Mouse (Mus musculus) midbrain, embryonic 15.5 days (tissue): ENCODE data around the gene Atp5d. TPM values are rescaled to one million over a fixed set of nuclear protein-coding genes. Genes with fewer than 3 reads are reported as not detected.

Experiments used
- ATAC-seq: fragments of 200-750 bp; cut with Nextera tagmentation; replicated peaks from 2 replicates; pipeline ENCODE4 v1.8.0; 2017; ENCODE audit warnings: moderate TSS enrichment
- H3K27ac ChIP-seq: fragments of 300-500 bp; sonication (generic); 2 replicates; pipeline ENCODE4 v1.5.1; 2015; ENCODE audit warnings: mild to moderate bottlenecking, inconsistent platforms
- H3K27me3 ChIP-seq: fragments of 300-500 bp; sonication (generic); replicated peaks from 2 replicates; pipeline ENCODE4 v1.6.1; 2015; ENCODE audit warnings: inconsistent platforms
- H3K36me3 ChIP-seq: fragments of 300-500 bp; sonication (generic); replicated peaks from 2 replicates; pipeline ENCODE4 v1.6.1; 2015; ENCODE audit warnings: inconsistent platforms
- H3K4me1 ChIP-seq: fragments of 300-500 bp; sonication (generic); 2 replicates; pipeline ENCODE4 v1.6.1; 2015; ENCODE audit warnings: inconsistent platforms
- H3K4me2 ChIP-seq: fragments of 300-500 bp; sonication (generic); 2 replicates; pipeline ENCODE4 v1.6.1; 2015; ENCODE audit warnings: inconsistent platforms, mild to moderate bottlenecking, moderate library complexity
- H3K4me3 ChIP-seq: fragments of 300-500 bp; sonication (generic); 2 replicates; pipeline ENCODE4 v1.5.1; 2015; ENCODE audit warnings: mild to moderate bottlenecking, inconsistent platforms
- H3K9ac ChIP-seq: fragments of 300-500 bp; sonication (generic); 2 replicates; pipeline ENCODE4 v1.6.1; 2015; ENCODE audit warnings: mild to moderate bottlenecking, inconsistent platforms
- H3K9me3 ChIP-seq: fragments of 300-500 bp; sonication (generic); 2 replicates; pipeline ENCODE4 v1.6.1; 2016; ENCODE audit warnings: inconsistent platforms
- WGBS: fragments of 180-500 bp; shearing (Covaris S2); methylation state at CpG from one replicate; pipeline ENCODE4 v1.1.7; 2015; ENCODE audit warnings: mixed read lengths; 5-methylcytosine and 5-hydroxymethylcytosine counted together
- polyA plus RNA-seq: library from polyadenylated mRNA; unstranded; fragments of >200 nt; fragmentation: Nextera tagmentation; extraction: Ambion mirVana; gene quantifications from 2 replicates; pipeline ENCODE4 v1.2.1, GENCODE M21; 2015

The Atp5d gene
- polyA plus RNA-seq, 1 experiment from 2014 or later = 444 TPM

- WGBS = 37% methylated on average over 2 of the region's 2 CpGs
- Histone ChIP-seq H3K4me2 (no peak overlapping the region), H3K9ac (no peak overlapping the region), H3K36me3 (peaks cover 21% of the 10 kb centered on the region), H3K27me3 (no peaks in the 10 kb centered on the region), H3K27ac (peak overlapping the region; percentile 32; the same call in 1 of the 2 replicates), H3K9me3 (no peaks in the 10 kb centered on the region), H3K4me3 (no peak overlapping the region), H3K4me1 (peaks cover 38% of the 10 kb centered on the region)
- ATAC-seq = no peak
Measured at GRCm38 (mm10) chr10:80174705-80175104, 36.3 kb downstream of the Atp5d start.

GRCm38 (mm10) chr10:80175536-80176269 lies 37.3 kb downstream of the Atp5d start:
- Histone ChIP-seq H3K4me3 (no peak overlapping the region), H3K4me1 (peaks cover 37% of the 10 kb centered on the region), H3K27ac (0 out of 2 replicates have a peak overlapping the region, but pooled peaks have one; percentile 4), H3K4me2 (no peak overlapping the region), H3K9me3 (no peaks in the 10 kb centered on the region), H3K36me3 (peaks cover 11% of the 10 kb centered on the region; the same call in 1 of the 2 replicates), H3K9ac (no peak overlapping the region), H3K27me3 (no peaks in the 10 kb centered on the region)
- 15% methylated on average over 4 of the region's 4 CpGs for WGBS
- ATAC-seq = no peak

GRCm38 (mm10) chr10:80176270-80176834 lies 37.9 kb downstream of the Atp5d start:
- 67% methylated on average over 5 of the region's 5 CpGs for WGBS

GRCm38 (mm10) chr10:80177441-80178279 lies 39.2 kb downstream of the Atp5d start:
- H3K9me3 ChIP-seq = no peaks in the 10 kb centered on the region

More at GRCm38 (mm10) chr10:80176270-80176834, 37.9 kb downstream of the Atp5d start:
- H3K27me3 ChIP-seq = no peaks in the 10 kb centered on the region
- H3K4me2 ChIP-seq = no peak overlapping the region
- H3K9me3 ChIP-seq = no peaks in the 10 kb centered on the region
- no peak for ATAC-seq
- peak overlapping the region; percentile 3; the same call in 1 of the 2 replicates for H3K9ac ChIP-seq
- H3K27ac ChIP-seq = no peak overlapping the region
- H3K4me1 ChIP-seq = peaks cover 40% of the 10 kb centered on the region
- peaks cover 6% of the 10 kb centered on the region; the same call in 1 of the 2 replicates for H3K36me3 ChIP-seq
- no peak overlapping the region for H3K4me3 ChIP-seq

GRCm38 (mm10) chr10:80179068-80180051 lies 40.9 kb downstream of the Atp5d start, which contains the start of gene Efna2:
Gene Efna2 (plus strand): TSS chr10:80179482.
- Histone ChIP-seq H3K27me3 (no peaks in the 10 kb centered on the region), H3K36me3 (no peaks in the 10 kb centered on the region), H3K4me1 (peaks cover 40% of the 10 kb centered on the region), H3K4me3 (peak within 1 kb of the TSS; percentile 87), H3K9ac (peak within 1 kb of the TSS; percentile 88), H3K4me2 (peak within 1 kb of the TSS; percentile 72), H3K27ac (peak within 1 kb of the TSS; percentile 83), H3K9me3 (no peaks in the 10 kb centered on the region)
- peak; percentile 66 for ATAC-seq
- 1% methylated on average over 101 of the region's 106 CpGs for WGBS

More at GRCm38 (mm10) chr10:80177441-80178279, 39.2 kb downstream of the Atp5d start:
- no peaks in the 10 kb centered on the region for H3K36me3 ChIP-seq
- 41% methylated on average over 7 of the region's 7 CpGs for WGBS
- H3K27ac ChIP-seq = no peak overlapping the region
- no peak overlapping the region for H3K9ac ChIP-seq
- peaks cover 39% of the 10 kb centered on the region for H3K4me1 ChIP-seq
- no peak for ATAC-seq
- H3K4me3 ChIP-seq = no peak overlapping the region
- H3K4me2 ChIP-seq = no peak overlapping the region
- H3K27me3 ChIP-seq = no peaks in the 10 kb centered on the region

GRCm38 (mm10) chr10:80180288-80180687 lies 41.9 kb downstream of the Atp5d start:
- peak overlapping the region; percentile 88 for H3K9ac ChIP-seq
- H3K4me2 ChIP-seq = peak overlapping the region; percentile 72
- no peaks in the 10 kb centered on the region for H3K27me3 ChIP-seq
- H3K27ac ChIP-seq = peak overlapping the region; percentile 83; the same call in 1 of the 2 replicates
- peaks cover 45% of the 10 kb centered on the region for H3K4me1 ChIP-seq
- peak overlapping the region; percentile 87 for H3K4me3 ChIP-seq
- no peak for ATAC-seq
- WGBS = 24% methylated on average over 6 of the region's 6 CpGs
- H3K9me3 ChIP-seq = no peaks in the 10 kb centered on the region
- H3K36me3 ChIP-seq = no peaks in the 10 kb centered on the region

GRCm38 (mm10) chr10:80180823-80181222 lies 42.4 kb downstream of the Atp5d start:
- no peak for ATAC-seq
- Histone ChIP-seq H3K36me3 (no peaks in the 10 kb centered on the region), H3K27ac (peak overlapping the region; percentile 35), H3K9ac (peak overlapping the region; percentile 88), H3K27me3 (no peaks in the 10 kb centered on the region), H3K9me3 (no peaks in the 10 kb centered on the region), H3K4me2 (peak overlapping the region; percentile 72), H3K4me3 (peak overlapping the region; percentile 87), H3K4me1 (peaks cover 47% of the 10 kb centered on the region)
- WGBS = 22% methylated on average over 5 of the region's 5 CpGs

- H3K9me3 ChIP-seq = no peaks in the 10 kb centered on the region
- no peaks in the 10 kb centered on the region for H3K27me3 ChIP-seq
- peaks cover 4% of the 10 kb centered on the region for H3K36me3 ChIP-seq
- WGBS = 70% methylated on average over 7 of the region's 7 CpGs
- H3K27ac ChIP-seq = peak overlapping the region; percentile 22; the same call in 1 of the 2 replicates
- H3K9ac ChIP-seq = peak overlapping the region; percentile 88; the same call in 1 of the 2 replicates
- no peak for ATAC-seq
- H3K4me1 ChIP-seq = peaks cover 45% of the 10 kb centered on the region
- H3K4me3 ChIP-seq = peak overlapping the region; percentile 87
- H3K4me2 ChIP-seq = peak overlapping the region; percentile 72
Measured at GRCm38 (mm10) chr10:80182547-80182946, 44.1 kb downstream of the Atp5d start.

- Histone ChIP-seq H3K4me1 (peaks cover 49% of the 10 kb centered on the region), H3K27ac (no peak overlapping the region), H3K9me3 (no peaks in the 10 kb centered on the region), H3K9ac (no peak overlapping the region), H3K36me3 (peaks cover 7% of the 10 kb centered on the region), H3K27me3 (no peaks in the 10 kb centered on the region), H3K4me2 (no peak overlapping the region), H3K4me3 (no peak overlapping the region)
- WGBS = 40% methylated on average over 27 of the region's 27 CpGs
- no peak for ATAC-seq
Measured at GRCm38 (mm10) chr10:80186649-80187048, 48.2 kb downstream of the Atp5d start.

- WGBS = 63% methylated on average over 10 of the region's 10 CpGs
- H3K9me3 ChIP-seq = no peaks in the 10 kb centered on the region
- H3K27me3 ChIP-seq = no peaks in the 10 kb centered on the region
- no peak for ATAC-seq
- peaks cover 7% of the 10 kb centered on the region for H3K36me3 ChIP-seq
- no peak overlapping the region for H3K4me2 ChIP-seq
- H3K4me1 ChIP-seq = peaks cover 40% of the 10 kb centered on the region
- H3K27ac ChIP-seq = no peak overlapping the region
- no peak overlapping the region for H3K4me3 ChIP-seq
- H3K9ac ChIP-seq = no peak overlapping the region
Measured at GRCm38 (mm10) chr10:80187739-80188138, 49.3 kb downstream of the Atp5d start.

- Histone ChIP-seq H3K4me1 (peaks cover 37% of the 10 kb centered on the region), H3K27me3 (no peaks in the 10 kb centered on the region), H3K4me2 (no peak overlapping the region), H3K4me3 (no peak overlapping the region), H3K9ac (no peak overlapping the region), H3K9me3 (no peaks in the 10 kb centered on the region), H3K36me3 (peaks cover 7% of the 10 kb centered on the region), H3K27ac (peak overlapping the region; percentile 65; the same call in 1 of the 2 replicates)
- no peak for ATAC-seq
- 44% methylated on average over 15 of the region's 15 CpGs for WGBS
Measured at GRCm38 (mm10) chr10:80188453-80189024, 50.1 kb downstream of the Atp5d start.
